Mouse (Mus musculus): ENCODE results near the gene Rgl1.

DNA sequence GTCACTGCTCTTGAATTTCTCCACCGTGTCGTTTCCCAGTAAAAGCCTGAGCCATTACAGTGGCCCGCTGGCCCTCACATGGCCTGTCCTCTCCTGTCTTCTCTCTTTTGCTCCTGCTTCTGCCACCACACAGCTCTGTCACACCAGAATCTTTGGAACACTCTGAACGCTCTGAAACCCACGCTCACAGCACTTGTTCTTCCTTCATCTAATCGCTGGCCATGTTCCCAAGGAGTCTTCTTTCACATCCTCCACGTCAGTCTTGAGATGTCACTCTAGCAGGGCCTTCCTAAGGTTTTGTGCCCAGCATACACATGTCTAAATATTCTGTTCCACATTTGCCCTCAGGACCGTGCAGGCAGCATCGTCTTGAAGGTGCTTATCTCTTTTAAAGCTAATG is 4.9 kb upstream of the Rgl1 start:
- no peak for TF ChIP-seq MAFK (IDR thresholded peaks at IDR 0.05; ENCODE audit: insufficient read depth, low read depth, low read length)
- no peak for TF ChIP-seq ZC3H11A (IDR thresholded peaks at IDR 0.05; ENCODE audit: borderline replicate concordance, low read depth, low read length)
- TF ChIP-seq HCFC1 (IDR thresholded peaks at IDR 0.05; ENCODE audit: borderline replicate concordance, insufficient read depth, low read length), result no peak

Measured in ES-E14 (cell line).